Mouse (Mus musculus): ENCODE measurements around the gene Zfp85.
"Not testable (repeated sequence)": the region's sequence is repeated elsewhere in the genome, so short reads cannot be mapped to it uniquely, and the experiment has no call there.

Zfp85 gene

DNA sequence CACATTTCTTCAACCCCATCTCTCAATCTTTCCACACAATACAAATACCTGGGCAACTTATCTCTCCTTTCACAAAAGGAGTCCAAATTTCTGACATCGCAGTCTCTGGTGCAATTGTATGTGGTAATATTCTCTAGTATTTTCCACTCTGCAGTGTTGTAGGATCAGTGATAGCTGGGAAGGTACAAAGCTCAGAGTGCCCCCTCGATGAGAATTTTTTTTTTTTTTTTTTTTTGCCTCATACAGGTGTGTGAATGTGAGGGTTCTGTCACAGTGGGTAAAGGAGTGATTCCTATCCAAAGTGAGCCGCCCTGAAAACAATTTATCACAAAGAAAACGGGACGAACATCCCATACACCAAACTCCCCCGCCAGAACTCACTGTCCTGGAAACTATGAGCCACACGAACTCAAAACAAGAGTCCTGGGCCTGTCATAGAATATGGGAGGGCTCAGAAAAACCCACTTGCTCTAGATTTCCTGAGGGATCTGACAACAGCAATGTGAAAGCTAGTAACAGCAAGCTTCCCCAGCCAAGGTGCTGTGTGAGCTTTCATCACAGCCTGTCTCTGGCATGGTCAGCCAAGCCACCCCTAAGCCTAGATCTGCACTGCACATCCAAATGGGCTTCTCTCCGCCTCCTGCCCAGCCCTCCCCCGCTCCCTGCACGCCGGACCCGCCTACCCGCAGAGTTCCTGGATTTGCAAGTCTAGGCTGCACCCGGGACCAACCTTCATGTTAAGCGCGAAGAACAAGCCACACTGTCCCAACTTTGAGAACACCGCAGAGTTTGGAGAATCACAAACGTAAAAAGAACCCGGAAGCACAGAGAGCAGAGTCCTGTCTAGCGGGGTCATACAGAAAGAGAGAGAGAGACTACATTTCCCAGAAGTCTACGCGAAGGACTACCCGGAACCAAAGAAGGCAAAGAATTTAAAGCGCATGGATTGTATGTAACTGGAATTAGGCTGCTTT lies at the start of gene Zfp85:
Zfp85 (minus strand) TSS at position 896 of the 974 bp plus-strand sequence.
- peak; percentile 78 for DNase-seq (ENCODE audit: low spot score)

DNA sequence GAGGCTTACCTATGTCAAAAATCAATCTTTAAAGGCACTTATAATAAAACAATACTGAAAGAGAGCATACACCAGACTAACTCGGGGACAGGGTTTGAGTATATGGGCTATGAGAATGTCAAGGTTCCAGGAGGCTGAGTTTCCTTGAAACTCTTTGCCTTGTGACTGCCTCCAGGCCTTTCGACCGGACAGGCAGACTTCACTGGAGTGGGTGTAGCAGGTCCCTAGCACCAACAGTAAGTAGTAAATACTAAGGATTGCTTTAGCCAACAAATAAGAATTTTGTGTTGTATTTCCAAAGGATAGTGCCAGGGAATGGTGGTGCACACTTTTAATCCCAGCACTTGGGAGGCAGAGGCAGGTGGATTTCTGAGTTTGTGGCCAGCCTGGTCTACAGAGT lies 44.1 kb upstream of the Zfp85 start:
- DNase-seq (ENCODE audit: low spot score) = not testable (repeated sequence)

DNA sequence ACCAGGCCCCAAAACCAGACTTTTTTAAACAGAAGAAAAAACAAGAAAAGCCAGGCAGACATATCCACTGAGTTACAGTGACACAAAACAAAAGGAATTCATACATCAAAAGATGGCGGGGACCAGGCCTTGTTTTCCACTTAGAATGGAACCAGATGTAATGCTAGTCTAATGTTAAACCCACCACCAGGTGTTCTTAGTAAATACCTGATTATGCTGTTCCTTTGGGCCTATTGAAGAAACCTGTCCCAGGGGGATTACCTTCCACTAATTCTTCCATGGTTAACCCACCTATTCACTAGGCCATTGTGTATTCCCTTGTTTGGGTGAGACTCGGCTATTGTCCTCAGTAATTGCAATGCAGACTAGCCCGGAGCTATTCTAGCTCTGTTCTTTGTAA lies 43.6 kb upstream of the Zfp85 start:
- DNase-seq (ENCODE audit: low spot score) = no peak

DNA sequence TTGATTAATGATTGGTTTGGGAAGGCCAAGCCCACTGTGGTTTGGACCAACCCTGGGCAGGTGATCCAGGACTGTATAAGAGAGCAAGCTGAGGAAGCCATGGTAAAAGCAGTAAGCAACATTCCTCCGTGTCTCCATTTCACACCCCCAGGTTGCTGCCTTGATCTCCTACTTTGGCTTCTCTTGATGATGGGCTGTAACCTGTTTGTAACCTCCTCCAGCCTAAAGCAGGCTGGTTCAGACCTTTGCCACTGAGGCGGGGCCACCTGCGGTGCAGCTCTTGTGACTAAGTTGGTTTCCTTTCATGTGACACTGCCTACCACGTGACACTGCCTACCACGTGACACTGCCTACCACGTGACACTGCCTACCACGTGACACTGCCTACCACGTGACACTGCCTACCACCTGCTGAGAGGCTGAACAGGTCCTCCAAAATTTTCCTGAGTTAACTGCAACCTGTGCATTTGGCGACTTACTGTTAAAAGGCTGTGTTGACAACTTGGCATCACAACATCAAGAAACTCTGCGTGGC lies 37.0 kb upstream of the Zfp85 start:
- DNase-seq (ENCODE audit: low spot score) = no peak

DNA sequence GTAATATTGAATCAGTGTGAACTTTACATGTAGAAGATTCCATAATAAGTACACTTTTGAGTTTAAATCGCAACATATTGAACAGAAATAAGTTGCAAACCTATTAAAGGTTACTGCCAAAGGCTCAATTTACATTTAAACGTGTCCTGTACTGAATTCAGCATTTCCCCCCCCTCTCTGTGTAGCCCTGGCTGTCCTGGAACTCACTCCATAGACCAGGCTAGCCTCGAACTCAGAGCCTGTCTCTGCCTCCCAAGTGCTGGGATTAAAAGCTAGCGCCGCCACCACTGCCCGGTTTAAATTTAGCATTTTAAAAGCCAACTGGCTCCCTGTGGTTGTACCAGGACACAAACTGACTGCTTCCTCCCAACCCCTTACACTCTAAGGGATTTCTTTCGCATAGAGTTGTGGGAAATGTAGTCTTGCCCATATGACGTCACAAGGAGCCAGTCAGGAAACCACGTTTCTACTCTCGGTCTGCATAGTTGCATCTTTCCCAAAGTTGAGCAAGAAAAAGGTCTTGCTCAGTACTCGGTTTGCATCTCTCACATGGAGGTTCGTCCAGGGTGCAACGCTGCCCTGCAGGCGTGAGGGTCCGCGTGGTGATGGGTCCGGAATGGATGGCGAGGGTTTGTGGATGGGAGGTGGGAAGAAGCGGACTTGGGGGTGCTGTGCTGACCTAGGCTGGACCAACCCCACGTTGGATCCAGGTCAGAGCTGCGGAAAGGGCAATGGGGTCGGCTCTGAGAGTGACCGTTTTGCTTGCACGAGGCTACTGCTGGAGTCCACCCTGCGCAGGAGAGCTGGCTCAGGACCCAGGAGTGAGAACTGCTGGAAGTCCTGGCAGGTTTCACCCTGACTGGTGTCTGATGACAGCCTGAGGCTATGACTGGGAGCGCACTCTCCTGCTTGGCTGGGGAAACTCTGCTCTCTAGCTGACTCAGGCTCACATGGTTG lies 24.5 kb upstream of the Zfp85 start, which contains the start of gene Zfp493:
Zfp493 (plus strand) TSS at position 429 of the 957 bp plus-strand sequence.
- DNase-seq (ENCODE audit: low spot score) = peak; percentile 49

DNA sequence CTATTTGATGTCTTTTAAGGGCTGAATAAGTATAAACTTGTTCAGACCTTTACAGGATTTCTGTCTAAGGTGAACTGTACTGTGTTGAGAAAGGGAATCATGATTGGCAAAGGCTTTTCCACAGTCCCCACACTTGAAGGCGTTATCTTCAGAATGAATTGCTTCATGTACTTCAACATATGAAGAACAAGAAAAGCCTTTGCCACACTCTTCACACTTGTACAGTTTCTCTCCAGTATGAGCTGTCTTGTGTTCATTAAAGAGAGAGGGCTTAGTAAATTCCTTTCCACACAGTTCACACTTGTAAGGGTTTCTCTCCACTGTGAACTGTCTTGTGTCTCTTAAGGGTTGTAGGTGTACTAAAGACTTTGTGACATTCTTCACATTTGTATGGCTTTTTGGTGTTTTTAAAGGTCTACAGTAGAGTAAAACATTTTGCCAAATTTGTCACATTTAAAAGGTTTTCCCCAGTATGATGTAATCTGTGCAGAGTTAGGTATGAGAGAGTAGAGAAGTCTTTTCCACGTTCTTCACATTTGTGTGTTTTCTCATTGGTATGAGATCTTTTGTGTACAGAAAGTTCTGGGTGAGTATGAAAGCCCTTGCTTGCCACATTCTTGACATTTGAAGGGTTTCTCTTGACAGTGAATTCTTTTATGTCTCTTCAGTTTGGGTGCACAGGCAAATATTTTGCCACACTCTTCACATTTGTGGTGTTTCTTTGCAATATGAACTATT lies 8.2 kb upstream of the Zfp85 start:
- DNase-seq (ENCODE audit: low spot score) = no peak

DNA sequence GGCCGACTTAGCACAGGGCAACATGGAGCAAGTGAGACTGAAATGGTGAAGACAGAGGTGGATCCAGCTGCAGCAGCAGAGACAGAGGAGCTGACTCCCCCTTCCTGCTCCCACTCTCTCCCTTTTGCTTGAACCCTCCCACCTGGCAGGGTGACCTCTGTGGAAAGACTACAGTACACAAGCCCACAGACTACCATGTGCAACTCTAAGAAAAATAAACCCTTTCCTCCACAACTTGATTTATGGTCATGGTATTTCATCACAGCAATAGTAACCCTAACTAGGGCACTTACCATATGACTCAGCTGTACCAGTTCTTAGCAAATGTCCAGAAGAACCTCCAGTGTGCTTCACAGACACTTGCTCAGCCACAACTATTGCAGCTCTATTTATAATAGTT lies 4.9 kb upstream of the Zfp85 start:
- no peak for DNase-seq (ENCODE audit: low spot score)

DNA sequence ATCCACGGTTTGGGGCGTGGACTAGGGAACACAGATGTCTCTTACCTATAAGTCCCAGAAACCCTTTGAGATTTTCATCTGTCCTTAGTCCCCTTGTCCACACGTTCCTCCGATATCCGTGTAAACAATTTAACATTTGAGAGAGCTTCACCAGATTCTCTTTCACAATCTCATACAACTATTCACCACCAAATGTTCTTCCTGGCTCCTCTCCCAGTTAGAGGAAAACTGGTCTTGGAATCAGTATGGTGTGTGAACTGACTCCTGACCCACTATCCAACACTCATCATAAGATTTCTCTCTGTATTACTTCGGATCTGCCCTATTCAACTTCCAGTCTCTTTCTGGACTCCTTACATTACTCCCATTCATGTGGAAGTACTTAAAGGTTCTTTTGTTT lies 733 bp upstream of the Zfp85 start:
- DNase-seq (ENCODE audit: low spot score) = no peak

DNA sequence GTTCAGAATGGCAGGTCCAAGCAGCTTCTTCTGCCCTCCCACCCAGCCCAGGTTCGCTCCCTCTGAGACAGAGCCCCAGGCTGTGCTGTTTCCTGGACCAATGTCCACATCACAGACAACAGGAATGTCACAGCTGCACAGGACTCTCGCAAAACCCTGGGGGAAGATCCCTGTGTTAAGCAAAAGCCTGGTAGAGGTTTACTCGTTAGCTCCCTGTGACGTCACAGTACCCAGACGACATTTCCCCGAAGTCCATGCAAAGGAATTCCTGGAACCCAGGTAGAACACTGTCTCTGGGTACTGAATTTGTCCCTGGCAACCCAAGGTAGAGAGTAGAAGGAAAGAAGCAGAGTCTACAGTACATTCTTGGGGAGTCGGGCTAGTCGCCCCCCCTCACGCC lies 11.1 kb downstream of the Zfp85 start:
- no peak for DNase-seq (ENCODE audit: low spot score)

DNA sequence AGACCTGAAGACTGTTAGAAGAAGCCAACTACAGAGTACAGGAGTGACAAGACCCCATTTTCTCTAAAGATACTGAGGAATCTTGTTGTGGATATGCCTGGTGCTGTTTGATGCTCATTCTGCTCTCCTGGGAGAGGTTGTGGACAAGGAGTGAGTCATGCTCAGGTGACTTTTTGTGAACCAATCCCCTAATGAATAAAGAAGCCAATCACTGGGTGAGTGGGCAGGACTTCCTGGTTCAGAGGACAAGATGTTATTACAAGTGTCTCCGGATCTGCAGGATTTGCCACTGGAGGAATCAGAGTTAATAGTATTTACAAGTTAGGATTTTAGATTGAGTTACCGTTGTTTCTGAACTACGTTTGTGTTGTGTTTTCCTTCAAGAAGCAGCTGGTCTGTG lies 12.1 kb downstream of the Zfp85 start:
- no peak for DNase-seq (ENCODE audit: low spot score)

DNA sequence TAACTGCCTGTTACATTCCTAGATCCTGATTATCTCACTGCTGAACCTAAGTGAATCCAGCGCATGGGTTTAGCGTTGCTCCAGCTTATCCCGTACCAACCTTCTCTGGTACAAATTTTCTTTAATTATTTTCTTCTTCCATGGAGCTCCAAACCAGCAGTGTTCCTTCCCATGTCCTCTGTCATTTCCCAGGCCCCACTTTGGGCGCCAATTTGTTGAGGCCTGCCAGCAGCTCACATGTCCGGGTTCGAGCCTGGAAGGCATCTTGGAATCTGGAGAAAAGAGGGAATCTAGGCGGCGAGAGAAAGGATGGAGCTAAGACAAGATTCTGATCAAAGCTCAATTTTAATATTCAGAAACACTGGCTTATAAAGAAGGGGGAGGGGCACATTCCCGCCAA lies 20.6 kb downstream of the Zfp85 start:
- DNase-seq (ENCODE audit: low spot score) = not testable (repeated sequence)

DNA sequence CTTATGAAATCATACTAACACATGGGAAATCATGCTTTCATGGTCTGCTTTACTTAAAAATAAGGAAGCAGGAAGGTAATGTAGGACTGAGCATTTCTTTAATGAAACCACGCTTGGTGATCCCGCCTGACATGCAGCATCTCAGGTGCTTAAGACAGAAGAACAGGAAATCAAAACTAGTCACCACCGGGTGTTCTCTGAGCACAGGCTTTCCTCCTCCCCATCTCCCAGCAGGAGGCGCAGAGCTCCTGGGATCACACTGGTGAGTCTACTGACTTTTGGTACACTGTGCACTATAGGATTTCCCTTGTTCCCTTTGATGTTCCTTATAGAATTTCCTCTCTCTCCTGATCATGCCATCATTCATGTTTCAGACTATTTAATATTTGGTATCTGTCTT lies 25.6 kb downstream of the Zfp85 start:
- peak; percentile 51 for DNase-seq (ENCODE audit: low spot score)

DNA sequence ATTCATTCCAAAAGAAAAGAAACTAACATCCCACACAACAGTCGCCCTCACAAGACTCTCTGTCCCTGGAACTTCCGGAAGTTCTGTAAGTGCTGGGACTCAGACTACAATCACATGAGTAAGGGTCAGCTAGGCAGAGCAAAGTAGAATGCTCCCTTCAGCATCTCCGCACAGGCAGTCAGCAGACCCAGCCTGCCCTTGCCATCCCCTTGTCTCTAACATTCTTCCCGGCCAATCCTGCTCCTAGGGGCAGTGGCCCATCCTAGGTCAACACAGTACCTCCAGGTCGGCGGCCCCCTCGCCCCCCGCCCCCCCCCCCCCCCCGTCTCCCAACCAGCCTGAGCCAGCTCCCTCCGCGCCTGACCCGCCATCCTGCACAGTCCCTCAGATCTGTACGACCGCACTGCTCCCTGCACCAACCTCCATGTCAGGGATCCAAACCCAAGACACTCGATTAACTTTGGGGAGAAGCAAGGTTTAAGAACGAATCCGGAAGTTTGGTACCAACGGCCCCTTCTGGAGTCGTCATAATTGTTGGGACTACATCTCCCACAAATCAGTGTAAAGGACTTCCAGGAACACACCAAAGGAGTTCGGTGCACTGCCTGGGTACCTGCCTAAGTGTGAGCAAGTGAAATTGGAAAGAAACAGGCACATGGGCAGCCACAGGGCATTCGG lies 26.2 kb downstream of the Zfp85 start, which contains the start of gene Zfp65:
Zfp65 (minus strand) TSS at position 533 of the 678 bp plus-strand sequence.
- peak; percentile 52 for DNase-seq (ENCODE audit: low spot score)

DNA sequence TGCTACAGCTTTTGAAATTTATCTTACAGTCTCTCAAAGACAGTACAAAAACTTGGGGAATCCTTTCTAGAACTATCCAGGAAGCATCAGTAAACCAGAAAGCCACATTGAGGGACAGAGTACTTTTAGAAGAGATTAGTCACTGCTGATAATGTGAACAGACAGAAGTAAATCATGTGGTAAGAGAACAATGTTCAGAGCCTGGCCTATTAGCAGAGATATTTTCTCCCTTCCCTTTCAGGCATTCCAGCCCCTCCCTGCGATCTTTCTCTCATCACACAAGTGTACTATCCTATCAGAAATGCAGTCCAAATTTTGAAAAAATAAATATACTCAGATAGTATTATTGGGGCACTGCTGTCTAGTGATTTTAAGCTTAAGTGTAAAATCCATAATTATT lies 26.9 kb downstream of the Zfp85 start:
- DNase-seq (ENCODE audit: low spot score) = no peak

DNA sequence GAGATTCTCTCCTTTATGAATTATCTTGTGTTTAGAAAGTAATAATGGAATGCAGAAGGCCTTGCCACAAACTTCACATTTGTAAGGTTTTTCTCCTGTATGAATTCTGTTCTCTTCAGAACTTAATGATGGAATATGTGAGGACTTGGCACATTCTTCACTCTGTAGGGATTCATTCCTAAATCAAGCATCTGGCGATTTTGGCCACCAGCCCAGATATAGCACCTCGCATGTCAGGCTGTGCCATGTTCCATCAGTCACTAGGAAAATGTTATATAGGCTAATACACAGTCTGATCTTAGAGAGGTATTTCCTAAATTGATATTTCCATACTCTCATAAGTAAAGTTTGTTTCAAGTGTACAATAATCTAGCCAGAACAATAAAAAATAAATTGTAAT lies 29.7 kb downstream of the Zfp85 start:
- not testable (repeated sequence) for DNase-seq (ENCODE audit: low spot score)

DNA sequence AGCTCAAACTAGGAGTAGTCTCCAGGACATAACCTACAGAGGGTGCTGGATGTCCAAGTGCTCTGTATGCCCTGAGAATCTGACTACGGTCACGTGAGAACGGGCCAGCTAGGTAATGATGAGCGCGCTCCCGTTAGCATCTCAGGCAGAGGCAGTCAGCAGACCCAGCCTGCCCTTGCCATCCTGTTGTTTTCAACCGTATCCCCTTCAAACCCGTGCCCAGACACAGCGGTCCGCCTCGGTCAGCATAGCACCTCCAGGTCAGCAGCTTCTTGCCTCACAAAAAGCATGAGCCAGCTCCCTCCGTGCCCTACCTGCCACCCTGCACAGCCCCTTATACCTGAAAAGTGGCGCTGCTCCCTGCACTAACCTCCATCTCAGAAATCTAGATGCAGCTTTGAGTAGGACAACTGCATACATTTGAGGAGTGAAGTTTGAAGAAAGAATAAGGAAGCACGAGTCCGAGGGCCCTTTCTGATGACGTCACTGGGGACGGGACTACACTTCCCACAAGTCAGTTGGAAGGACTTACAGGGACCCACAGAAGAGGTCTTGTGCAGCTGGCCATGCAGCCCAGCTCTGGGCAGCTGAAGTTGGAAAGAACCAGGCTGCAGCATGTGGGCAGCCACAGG lies 31.1 kb downstream of the Zfp85 start:
- peak; percentile 87 for DNase-seq (ENCODE audit: low spot score)
